Mouse (Mus musculus) hindbrain, embryonic 12.5 days (tissue): ENCODE results near the gene Enpp3. TPM values are rescaled to one million over a fixed set of nuclear protein-coding genes. Genes with fewer than 3 reads are reported as not detected.

Experiments used
- ATAC-seq: fragments of 200-750 bp; cut with Nextera tagmentation; 2 replicates; pipeline ENCODE4 v1.8.0; 2017; ENCODE audit warnings: moderate TSS enrichment; ENCODE audit not compliant: low FRiP score
- H3K27ac ChIP-seq: fragments of 300-500 bp; sonication (generic); 2 replicates; pipeline ENCODE4 v1.5.1; 2016; ENCODE audit warnings: mild to moderate bottlenecking
- H3K27me3 ChIP-seq: fragments of 300-500 bp; sonication (generic); 2 replicates; pipeline ENCODE4 v1.6.1; 2016; ENCODE audit warnings: mild to moderate bottlenecking
- H3K36me3 ChIP-seq: fragments of 300-500 bp; sonication (generic); 2 replicates; pipeline ENCODE4 v1.6.1; 2016; ENCODE audit warnings: mild to moderate bottlenecking
- H3K4me1 ChIP-seq: fragments of 300-500 bp; sonication (generic); 2 replicates; pipeline ENCODE4 v1.6.1; 2016
- H3K4me2 ChIP-seq: fragments of 300-500 bp; sonication (generic); replicated peaks from 2 replicates; pipeline ENCODE4 v1.6.1; 2016; ENCODE audit warnings: mild to moderate bottlenecking
- H3K4me3 ChIP-seq: fragments of 300-500 bp; sonication (generic); 2 replicates; pipeline ENCODE4 v1.5.1; 2016; ENCODE audit warnings: mild to moderate bottlenecking
- H3K9ac ChIP-seq: fragments of 300-500 bp; sonication (generic); 2 replicates; pipeline ENCODE4 v1.6.1; 2016; ENCODE audit warnings: mild to moderate bottlenecking, moderate library complexity
- H3K9me3 ChIP-seq: fragments of 300-500 bp; sonication (generic); replicated peaks from 2 replicates; pipeline ENCODE4 v1.6.1; 2016; ENCODE audit warnings: mild to moderate bottlenecking
- WGBS: fragments of 180-500 bp; shearing (Covaris S2); methylation state at CpG from one replicate; pipeline ENCODE4 v1.1.7; 2016; 5-methylcytosine and 5-hydroxymethylcytosine counted together
- polyA plus RNA-seq: library from polyadenylated mRNA; unstranded; fragments of >200 nt; fragmentation: Nextera tagmentation; extraction: Ambion mirVana; gene quantifications from 2 replicates; pipeline ENCODE4 v1.2.1, GENCODE M21; 2016

Enpp3 gene
- polyA plus RNA-seq, 1 experiment from 2014 or later = 5.5 TPM

DNA sequence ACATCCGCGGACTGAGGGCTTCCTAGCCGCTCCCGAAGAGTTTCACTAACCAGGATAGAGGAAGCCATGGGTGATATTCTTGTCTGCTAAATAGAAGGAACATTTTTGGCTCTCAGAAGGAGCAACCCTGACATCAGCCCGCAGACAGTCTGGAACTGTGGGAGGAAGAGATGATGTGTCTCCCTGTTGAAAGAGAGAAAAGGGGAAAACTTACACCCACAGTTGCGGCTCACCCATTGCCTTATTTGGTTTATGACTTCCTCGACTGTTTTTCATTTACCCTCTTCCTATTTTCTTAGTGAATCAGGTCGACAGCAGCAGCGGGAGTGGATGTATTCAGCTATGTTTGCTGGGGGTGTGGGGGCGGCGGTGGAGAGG, 64.0 kb downstream of the Enpp3 start:
- Histone ChIP-seq H3K4me1 (no peaks in the 10 kb centered on the region), H3K9ac (no peak overlapping the region), H3K27ac (no peak overlapping the region), H3K4me3 (no peak overlapping the region), H3K4me2 (no peak overlapping the region), H3K9me3 (no peaks in the 10 kb centered on the region), H3K27me3 (no peaks in the 10 kb centered on the region), H3K36me3 (no peaks in the 10 kb centered on the region)
- WGBS = 72% methylated on average over 11 of the region's 11 CpGs
- ATAC-seq = no peak

DNA sequence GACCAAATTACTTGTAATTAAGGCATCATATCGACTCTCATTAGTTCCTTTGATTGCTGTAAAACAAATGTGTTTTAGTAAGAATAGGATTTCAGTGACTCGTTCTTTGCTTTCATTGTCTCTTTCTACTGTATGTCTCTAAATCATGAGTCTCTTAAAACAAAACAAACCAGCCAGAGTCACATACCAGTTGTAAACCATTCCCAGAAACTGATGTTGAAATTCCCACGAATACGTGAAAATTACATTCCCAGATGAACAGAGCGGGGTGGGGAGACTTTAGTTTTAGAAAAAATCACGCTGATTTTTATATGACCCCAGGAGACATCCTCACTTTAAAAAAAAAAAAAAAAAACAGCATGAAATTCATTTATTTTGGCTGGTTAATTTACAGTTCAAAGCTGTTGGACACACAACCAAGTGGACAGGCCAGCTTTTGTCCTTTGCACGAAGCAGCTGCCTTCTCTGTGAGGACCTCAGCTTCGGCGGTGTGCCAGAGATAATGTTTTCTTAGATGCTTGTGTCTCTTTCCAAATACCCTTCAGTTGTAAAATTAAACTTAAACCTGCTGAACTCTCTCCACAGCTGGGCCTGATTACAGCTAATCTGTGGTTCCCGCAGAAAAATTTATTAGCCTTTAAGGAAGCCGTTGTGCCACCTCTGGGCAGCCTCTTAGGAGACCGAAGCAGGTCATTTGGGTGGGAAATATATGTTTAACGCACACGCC, 64.5 kb downstream of the Enpp3 start:
- H3K9me3 ChIP-seq = no peaks in the 10 kb centered on the region
- 77% methylated on average over 14 of the region's 14 CpGs for WGBS
- no peak overlapping the region for H3K4me2 ChIP-seq
- no peaks in the 10 kb centered on the region for H3K27me3 ChIP-seq
- H3K36me3 ChIP-seq = no peaks in the 10 kb centered on the region
- no peak overlapping the region for H3K9ac ChIP-seq
- no peaks in the 10 kb centered on the region for H3K4me1 ChIP-seq
- no peak overlapping the region for H3K27ac ChIP-seq
- H3K4me3 ChIP-seq = no peak overlapping the region
- ATAC-seq = no peak

DNA sequence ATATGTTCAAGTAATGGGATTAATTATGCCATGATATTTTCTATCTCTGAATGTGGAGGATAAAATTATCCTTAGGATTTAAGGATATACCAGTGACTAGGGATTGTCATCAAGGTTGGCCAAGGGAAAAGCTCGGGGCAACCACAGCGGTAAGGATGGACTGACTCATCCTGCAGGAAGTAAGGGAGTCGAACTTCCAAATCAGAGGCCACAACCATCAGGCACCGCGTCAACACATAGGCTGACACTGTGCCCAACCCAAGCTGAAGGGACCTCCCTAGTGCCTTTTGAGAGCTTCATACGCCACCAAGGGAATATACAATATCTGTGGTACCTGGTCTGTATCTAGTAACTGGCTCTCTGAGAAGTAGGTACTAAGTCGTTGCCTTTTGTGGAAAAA, 73.1 kb downstream of the Enpp3 start:
- no peaks in the 10 kb centered on the region for H3K36me3 ChIP-seq
- H3K4me3 ChIP-seq = no peak overlapping the region
- no peak overlapping the region for H3K9ac ChIP-seq
- H3K4me1 ChIP-seq = no peaks in the 10 kb centered on the region
- no peaks in the 10 kb centered on the region for H3K9me3 ChIP-seq
- H3K27me3 ChIP-seq = no peaks in the 10 kb centered on the region
- WGBS = 92% methylated on average over 7 of the region's 7 CpGs
- no peak for ATAC-seq
- no peak overlapping the region for H3K4me2 ChIP-seq
- no peak overlapping the region for H3K27ac ChIP-seq

DNA sequence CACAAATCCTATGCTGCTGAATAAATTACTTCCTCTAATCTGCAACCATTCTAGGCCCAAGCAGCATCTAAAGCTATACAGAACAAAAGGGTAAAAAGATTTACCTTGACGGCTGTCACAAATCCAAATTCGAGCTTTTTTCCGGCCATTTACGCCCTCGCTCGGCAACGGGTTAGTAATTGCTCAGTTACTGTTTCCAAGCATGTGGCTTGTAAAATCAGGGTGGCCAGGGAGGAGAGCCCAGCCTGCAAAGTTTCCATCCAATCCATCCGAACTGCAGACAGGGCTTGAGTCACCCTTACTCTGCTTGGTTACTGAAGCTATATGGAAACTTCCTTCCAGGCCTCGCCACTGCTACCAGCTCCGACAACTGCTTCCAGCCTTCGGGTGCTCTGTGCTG, 74.9 kb downstream of the Enpp3 start:
- H3K36me3 ChIP-seq = no peaks in the 10 kb centered on the region
- H3K4me3 ChIP-seq = no peak overlapping the region
- H3K4me2 ChIP-seq = no peak overlapping the region
- H3K9ac ChIP-seq = no peak overlapping the region
- no peaks in the 10 kb centered on the region for H3K27me3 ChIP-seq
- ATAC-seq = no peak
- WGBS = 75% methylated on average over 11 of the region's 11 CpGs
- H3K27ac ChIP-seq = no peak overlapping the region
- H3K9me3 ChIP-seq = no peaks in the 10 kb centered on the region
- H3K4me1 ChIP-seq = no peaks in the 10 kb centered on the region

DNA sequence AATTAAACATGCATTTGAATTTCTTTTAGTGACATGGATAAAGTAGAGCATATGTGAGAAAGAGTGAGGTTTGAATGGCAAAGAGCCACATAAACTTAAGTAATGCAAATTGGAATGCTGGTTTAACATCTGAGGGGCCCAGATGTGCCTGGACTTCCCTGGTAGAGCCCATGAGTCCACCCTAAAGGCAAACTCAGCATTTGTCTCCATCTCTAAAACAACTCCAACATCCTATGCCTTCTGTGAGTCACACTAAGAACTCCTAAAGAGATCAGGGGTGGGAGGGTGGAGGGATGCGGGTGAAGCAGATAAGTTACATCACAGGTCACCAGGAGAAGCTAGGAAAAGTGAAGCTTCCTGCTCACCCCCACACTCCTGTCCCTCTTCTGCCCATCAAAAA, 76.6 kb downstream of the Enpp3 start:
- no peaks in the 10 kb centered on the region for H3K36me3 ChIP-seq
- H3K9ac ChIP-seq = no peak overlapping the region
- no peak for ATAC-seq
- WGBS = 96% methylated on average over 1 of the region's 1 CpGs
- H3K4me1 ChIP-seq = no peaks in the 10 kb centered on the region
- H3K27ac ChIP-seq = no peak overlapping the region
- no peak overlapping the region for H3K4me2 ChIP-seq
- H3K27me3 ChIP-seq = no peaks in the 10 kb centered on the region
- H3K9me3 ChIP-seq = no peaks in the 10 kb centered on the region
- H3K4me3 ChIP-seq = no peak overlapping the region

DNA sequence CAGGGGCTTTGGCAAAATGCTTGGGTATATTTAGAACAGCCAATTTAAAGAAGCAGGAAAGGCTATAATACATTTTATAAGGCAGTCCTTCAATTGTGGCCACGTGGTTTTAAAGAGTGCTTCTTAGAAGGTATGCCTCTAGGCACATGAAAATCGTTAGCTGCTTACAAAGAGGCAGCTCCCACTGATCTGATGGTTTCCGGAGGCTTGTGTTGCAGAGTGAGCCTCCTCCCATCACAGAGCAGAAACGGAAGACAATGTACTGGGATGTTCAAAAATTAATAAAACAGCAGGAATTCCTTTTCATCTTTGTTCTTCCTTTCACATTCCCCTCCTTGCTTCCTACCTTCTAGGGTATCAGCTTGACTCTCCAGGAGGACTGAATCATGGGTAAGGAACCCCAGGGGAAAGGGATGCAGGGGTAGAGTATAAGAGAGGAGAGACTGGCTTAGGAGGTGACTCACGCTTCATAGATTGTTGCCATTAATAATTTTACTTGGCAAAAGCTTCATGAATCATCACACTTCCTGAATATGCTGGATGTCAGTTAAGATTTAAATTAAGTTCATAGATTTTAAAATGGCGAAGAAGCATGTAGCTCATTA, 77.4 kb downstream of the Enpp3 start:
- WGBS = 52% methylated on average over 6 of the region's 6 CpGs
- Histone ChIP-seq H3K4me1 (no peaks in the 10 kb centered on the region), H3K9ac (no peak overlapping the region), H3K36me3 (no peaks in the 10 kb centered on the region), H3K4me3 (no peak overlapping the region), H3K27ac (0 out of 2 replicates have a peak overlapping the region, but pooled peaks have one; percentile 35), H3K9me3 (no peaks in the 10 kb centered on the region), H3K4me2 (no peak overlapping the region), H3K27me3 (no peaks in the 10 kb centered on the region)
- 0 out of 2 replicates have a peak, but pooled peaks have one; percentile 58 for ATAC-seq

DNA sequence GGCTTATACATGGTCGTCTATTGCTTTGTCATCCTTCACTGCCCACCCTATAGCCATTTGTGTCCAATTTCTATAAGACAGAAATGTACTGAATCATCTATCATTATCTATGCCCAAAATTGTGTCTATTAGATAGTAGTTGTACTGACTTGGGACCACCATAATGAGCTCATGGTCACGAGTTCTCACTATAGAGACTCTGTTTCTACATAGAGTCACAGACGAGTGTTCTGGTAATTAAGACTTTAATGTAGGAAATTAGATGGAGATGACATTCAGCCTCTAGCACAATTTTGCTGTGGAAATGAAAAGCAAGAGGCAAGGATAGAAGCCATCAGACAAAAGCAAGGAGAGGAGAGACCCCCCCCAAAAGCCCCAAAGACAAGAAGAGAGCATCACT, 78.0 kb downstream of the Enpp3 start:
- no peak overlapping the region for H3K4me3 ChIP-seq
- no peaks in the 10 kb centered on the region for H3K9me3 ChIP-seq
- H3K4me2 ChIP-seq = no peak overlapping the region
- no peak overlapping the region for H3K27ac ChIP-seq
- no peaks in the 10 kb centered on the region for H3K27me3 ChIP-seq
- no peaks in the 10 kb centered on the region for H3K4me1 ChIP-seq
- no peaks in the 10 kb centered on the region for H3K36me3 ChIP-seq
- no peak overlapping the region for H3K9ac ChIP-seq
- no peak for ATAC-seq
- WGBS = 75% methylated on average over 3 of the region's 3 CpGs

DNA sequence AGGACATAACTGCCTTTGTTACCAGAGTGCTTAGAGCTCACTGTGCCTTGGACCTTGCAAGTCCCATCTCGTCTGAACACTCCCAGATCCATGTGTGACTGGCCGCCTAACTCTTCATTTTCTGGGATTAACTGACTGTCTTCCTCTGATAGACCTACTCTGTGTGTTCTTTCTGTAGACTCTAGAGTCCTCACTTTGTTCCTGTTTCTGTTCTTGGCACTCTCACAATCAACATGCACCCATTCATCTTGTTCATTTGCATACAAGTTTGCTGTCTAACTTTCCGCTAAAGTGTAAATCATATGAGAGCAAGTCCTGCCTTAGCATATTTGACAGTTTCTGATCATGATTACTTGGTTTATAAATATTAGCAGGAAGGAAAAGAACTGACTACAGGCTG, 79.4 kb downstream of the Enpp3 start:
- Histone ChIP-seq H3K36me3 (no peaks in the 10 kb centered on the region), H3K9ac (no peak overlapping the region), H3K27me3 (no peaks in the 10 kb centered on the region), H3K4me3 (no peak overlapping the region), H3K27ac (no peak overlapping the region), H3K9me3 (no peaks in the 10 kb centered on the region), H3K4me1 (no peaks in the 10 kb centered on the region), H3K4me2 (no peak overlapping the region)
- no peak for ATAC-seq
- 90% methylated on average over 3 of the region's 3 CpGs for WGBS

DNA sequence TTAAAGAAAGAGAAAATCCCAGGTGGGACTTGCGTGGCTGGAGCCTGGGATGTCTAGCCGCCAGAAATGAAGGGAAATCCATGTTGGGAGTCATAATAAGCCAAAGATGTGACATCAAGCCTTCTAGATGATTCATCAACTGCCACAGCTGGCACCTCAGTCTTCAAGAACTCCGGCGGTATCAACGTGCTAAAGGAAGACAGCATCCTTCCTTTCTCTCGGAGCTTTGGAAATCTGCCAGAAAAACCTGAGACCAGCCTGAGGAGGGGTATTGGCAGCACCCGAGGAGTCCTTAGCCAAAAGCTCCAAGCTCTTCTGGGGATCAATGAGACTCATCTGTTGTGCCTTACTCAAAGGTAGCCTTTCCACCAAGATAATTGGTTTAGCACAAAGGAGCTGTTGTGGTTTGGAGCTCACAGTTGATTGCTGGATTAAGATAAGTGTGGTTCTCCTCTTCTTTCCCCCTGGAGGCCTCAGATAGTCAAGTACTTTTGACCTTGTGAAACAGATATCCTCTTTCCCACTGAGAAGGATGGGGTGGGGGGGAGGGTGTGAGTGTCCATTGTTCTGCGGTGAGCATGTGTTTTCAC, 84.2 kb downstream of the Enpp3 start:
- H3K4me1 ChIP-seq = peaks cover 6% of the 10 kb centered on the region
- no peak overlapping the region for H3K4me3 ChIP-seq
- no peak overlapping the region for H3K9ac ChIP-seq
- H3K36me3 ChIP-seq = no peaks in the 10 kb centered on the region
- 66% methylated on average over 8 of the region's 8 CpGs for WGBS
- H3K27me3 ChIP-seq = no peaks in the 10 kb centered on the region
- no peaks in the 10 kb centered on the region for H3K9me3 ChIP-seq
- H3K4me2 ChIP-seq = no peak overlapping the region
- no peak for ATAC-seq
- no peak overlapping the region for H3K27ac ChIP-seq

DNA sequence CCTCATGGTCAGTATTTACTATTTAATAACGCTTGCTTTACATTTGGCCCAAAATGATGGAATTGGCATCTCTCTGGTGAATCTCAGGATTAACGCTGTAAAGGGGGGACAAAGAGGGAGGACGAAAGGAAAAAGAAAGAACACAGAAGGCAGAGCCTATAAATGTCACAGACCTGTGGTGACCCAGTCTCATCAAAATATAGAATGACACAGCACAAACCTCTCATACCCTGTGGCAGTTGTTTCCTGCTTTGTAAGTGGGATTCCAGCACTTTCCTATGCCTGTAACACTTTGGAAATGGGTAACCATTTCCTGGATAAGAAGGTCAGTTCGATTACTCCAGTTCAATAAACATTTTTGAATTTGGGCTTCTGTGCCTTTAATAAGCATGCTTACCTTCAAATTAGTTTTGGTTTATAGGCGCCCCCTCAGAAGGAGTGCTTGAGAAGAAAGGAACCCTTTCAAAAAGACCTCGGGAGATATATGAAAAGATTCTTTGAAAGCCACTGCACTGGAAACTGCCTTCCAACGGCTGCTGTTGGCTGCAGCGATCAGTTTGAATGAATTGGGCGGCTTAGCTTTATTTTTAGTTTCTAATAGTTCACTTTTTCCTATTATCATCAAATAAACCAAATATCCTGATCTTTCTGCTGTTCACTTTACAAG, 87.6 kb downstream of the Enpp3 start:
- Histone ChIP-seq H3K4me2 (peak overlapping the region; percentile 39), H3K27ac (no peak overlapping the region)
- ATAC-seq = no peak

DNA sequence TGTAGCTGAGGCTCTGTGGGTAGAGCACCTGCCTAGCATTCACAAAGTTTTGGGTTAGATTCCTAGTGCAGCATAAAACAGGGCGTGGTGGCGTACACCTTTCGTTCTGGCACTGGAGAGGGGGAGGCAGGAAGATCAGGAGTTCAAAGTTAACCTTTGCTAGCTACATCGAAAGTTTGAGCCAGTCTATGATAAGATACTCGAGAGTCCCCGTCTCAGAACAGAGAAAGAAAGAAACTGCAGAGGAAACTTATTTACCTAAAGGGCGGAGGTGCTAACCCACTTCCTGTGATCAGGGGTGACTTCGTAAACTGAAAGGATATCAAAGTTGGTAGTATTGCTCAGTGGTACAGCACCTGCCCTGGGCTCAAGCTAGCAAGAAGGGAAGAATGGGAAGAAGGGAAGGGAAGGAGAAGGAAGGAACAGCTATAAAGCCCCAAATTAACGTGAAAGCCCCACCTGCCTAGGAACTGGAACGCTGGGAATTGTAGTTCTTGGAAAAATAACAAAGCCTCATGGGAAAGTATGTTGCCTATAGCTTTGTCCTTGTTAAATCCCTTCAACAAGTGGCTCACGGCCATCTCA, 88.3 kb downstream of the Enpp3 start:
- Histone ChIP-seq H3K9ac (no peak overlapping the region), H3K9me3 (no peaks in the 10 kb centered on the region), H3K4me2 (peak overlapping the region; percentile 39), H3K36me3 (no peaks in the 10 kb centered on the region), H3K27ac (no peak overlapping the region), H3K27me3 (no peaks in the 10 kb centered on the region), H3K4me3 (peak overlapping the region; percentile 7), H3K4me1 (peaks cover 6% of the 10 kb centered on the region)
- no peak for ATAC-seq
- WGBS = 58% methylated on average over 11 of the region's 11 CpGs

More for the DNA sequence above, 87.6 kb downstream of the Enpp3 start:
- H3K4me1 ChIP-seq = peaks cover 6% of the 10 kb centered on the region
- H3K27me3 ChIP-seq = no peaks in the 10 kb centered on the region
- no peak overlapping the region for H3K4me3 ChIP-seq
- no peaks in the 10 kb centered on the region for H3K9me3 ChIP-seq
- no peak overlapping the region for H3K9ac ChIP-seq
- H3K36me3 ChIP-seq = no peaks in the 10 kb centered on the region
- WGBS = 46% methylated on average over 9 of the region's 9 CpGs

DNA sequence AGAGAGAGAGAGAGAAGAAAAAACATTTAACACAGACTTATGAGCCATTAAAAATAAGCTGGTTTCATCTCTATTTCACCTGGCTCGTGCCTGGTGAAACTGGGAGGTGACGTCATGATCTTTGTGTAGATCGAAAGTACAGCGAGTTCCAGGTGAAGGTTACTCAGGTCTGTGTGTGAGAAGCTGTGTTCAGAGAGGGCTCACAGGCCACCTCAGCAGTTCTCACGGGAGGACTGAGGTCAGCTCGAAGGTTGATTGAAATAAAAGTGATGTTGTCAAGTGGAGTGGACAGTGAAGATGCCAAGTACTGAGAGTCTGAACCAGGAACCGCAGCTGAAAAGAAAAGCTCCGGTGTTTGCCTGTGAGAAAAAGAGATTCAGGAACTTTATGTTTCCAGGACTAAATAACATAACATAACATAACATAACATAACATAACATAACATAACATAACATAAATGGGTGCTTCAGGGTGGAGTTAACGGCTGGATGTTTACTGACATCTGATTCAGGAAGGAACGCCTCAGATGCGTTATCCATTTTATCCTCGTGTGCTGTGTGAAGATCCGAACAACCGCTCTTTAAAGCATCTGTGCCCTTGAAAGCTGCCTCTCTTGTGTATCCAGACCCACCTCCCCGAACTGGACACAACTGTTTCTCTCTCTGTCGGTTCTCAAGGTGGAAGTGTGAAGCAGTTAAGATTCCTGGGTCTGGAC, 88.9 kb downstream of the Enpp3 start:
- no peaks in the 10 kb centered on the region for H3K36me3 ChIP-seq
- ATAC-seq = no peak
- H3K4me2 ChIP-seq = peak overlapping the region; percentile 39
- H3K9ac ChIP-seq = no peak overlapping the region
- peaks cover 6% of the 10 kb centered on the region for H3K4me1 ChIP-seq
- H3K27ac ChIP-seq = no peak overlapping the region
- H3K9me3 ChIP-seq = no peaks in the 10 kb centered on the region
- no peak overlapping the region for H3K4me3 ChIP-seq
- WGBS = 77% methylated on average over 16 of the region's 16 CpGs
- H3K27me3 ChIP-seq = no peaks in the 10 kb centered on the region
